Mouse (Mus musculus) adrenal gland (tissue): Measurements from ENCODE around the gene Klrb1b.

Experiments
- intact Hi-C: fragments of 180-260 bp; cut with DNase I; formaldehyde crosslinking; loops from one replicate; pipeline ENCODE4 v1.15.1; 2025
- long read RNA-seq, 2 experiments: library from polyadenylated mRNA; unstranded; transcript quantifications; one replicate each; pipeline ENCODE4 v2.0.0; 2020; ENCODE audit warnings: borderline replicate concordance in 1 of 2; ENCODE audit not compliant: insufficient replicate concordance in 1 of 2

Gene Klrb1b
- long read RNA-seq, experiment 1: 0 reads
- long read RNA-seq, experiment 2: 0 reads

DNA sequence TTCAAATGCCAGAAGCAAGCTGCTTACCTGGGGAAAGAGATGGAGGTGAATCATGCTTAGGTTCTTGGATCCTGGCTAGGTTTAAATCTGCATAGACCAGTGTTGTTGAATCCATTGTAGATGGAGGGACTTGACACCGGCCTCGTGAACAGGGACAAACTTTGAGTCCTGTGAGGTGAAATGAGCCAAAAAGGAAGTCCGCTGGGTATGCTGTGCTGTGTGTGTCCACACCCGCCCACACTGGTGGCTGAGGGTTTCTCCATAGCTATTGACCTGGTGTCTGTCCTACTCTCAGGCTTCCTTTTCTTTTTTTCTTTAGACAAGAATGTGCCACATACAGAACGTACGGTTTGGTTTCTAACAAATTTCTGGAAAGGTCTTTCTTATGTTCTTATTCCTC, at the start of gene Klrb1b, which contains the start of gene Gm44511:
Gene Klrb1b (minus strand): TSS at position 200 of the 400 bp plus-strand sequence.
Gene Gm44511 (minus strand): TSS at position 184 of the 400 bp plus-strand sequence.
- intact Hi-C loops: no loop called here

DNA sequence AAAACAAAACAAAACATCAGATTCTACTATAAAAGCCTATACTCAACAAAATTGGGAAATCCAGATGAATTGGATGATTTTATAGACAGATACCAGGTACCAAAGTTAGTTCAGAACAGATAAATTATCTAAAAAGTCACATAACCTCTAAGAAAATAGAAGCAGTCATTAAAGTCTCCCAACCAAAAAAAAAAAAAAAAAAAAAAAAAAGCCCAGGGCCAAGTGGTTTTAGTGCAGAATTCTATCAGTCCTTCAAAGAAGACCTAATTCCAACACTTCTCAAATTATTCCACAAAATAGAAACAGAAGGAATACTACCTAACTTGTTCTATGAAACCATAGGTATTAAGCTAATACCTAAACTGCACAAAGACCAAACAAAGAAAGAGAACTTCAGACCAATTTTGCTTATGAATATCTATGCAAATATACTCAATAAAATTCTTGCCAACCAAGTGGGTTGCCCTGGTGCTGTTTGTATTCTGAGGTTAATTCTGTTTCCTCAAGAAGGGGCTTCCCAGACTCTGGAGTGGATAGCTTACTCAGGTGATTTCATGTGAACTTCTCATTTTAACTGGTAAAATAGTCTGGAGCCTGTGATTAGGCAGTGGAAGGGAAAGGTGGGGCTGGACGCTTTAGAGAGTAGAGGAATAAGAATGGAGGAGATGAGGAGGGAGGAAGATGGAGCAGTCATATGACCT, 45.9 kb upstream of the Klrb1b start:
- intact Hi-C loops: no loop called here

DNA sequence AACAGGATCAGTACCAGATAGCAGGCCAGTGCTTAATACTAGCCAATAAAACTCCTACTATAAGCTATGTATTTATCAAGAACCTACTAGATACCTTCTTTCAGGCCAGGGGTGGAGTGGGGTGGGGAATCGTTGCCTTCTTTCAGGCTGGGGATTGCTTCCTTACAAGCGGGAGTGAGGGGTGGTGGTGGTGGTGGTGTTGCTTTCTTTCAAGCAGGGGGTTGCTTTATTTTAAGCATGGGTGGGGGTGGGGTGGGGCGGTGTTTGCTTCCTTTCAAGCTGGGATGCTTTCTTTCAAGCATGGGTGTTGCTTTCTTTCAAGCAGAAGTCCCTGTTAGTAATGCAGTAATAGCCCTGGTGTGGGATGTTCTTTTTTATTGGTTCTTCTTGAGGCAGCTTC, 42.7 kb upstream of the Klrb1b start:
- intact Hi-C loops: no loop called here

DNA sequence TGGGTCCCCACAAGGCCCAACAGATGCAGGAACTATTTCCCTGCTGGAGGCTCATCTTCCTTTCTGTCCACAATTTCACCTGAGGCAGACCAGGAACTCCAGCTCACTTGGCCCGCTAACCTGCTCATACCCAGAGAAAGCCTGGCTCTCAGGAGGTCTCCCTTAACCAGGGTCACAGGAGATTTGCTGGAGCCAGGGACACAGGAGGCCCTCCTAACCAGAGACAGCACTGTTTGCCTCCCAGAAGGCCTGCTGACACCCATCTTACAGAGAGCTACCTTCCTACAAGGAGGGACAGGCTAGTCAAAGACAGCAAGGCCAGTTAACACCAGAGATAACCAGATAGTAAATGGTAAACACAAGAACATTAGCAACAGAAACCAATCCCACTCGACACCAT, 31.8 kb upstream of the Klrb1b start:
- intact Hi-C loops: loop anchor here (10.0 kb wide), 1 partner anchor 507 kb away; no protein-coding TSS in a partner anchor

DNA sequence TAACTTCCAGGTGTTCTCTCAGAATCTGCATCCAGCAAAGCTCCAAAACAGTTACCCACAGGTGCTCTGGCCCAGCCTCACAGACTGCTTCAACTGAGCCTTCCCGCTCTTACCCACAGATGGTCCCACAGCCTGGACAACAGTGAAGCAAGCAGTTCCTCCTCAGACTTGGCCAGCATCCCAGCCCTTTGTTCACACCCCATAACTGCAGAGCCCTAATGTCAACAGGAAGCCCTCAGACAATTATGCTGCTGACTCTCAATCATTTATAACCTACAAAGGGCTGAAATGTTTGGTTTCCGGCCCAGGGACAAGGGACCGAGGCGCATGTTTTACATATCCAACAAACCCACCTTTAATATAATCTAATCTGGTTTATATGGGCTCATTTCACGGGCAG, 30.1 kb upstream of the Klrb1b start:
- intact Hi-C loops: loop anchor here (10.0 kb wide), 1 partner anchor 509 kb away; no protein-coding TSS in a partner anchor

DNA sequence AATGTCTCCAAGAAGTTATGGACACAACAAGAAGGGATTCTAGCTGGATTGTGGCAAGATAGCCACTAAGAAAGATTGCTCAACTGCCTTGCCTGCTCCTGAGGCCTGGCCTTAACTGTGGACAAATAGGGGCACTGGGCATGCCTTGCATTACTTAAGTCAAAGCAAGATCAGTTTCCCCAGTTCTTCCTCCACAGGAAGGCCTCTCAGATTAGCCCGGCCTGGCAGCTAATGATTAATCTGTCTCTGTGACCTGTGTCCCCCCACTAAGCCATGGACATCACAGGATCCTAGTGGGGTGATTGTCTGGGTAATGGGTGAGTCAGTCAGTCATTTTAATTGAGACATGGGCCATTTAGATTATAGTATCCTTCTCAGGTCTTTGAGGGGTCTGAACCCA, 29.3 kb upstream of the Klrb1b start:
- intact Hi-C loops: loop anchor here (10.0 kb wide), 1 partner anchor 509 kb away; no protein-coding TSS in a partner anchor

DNA sequence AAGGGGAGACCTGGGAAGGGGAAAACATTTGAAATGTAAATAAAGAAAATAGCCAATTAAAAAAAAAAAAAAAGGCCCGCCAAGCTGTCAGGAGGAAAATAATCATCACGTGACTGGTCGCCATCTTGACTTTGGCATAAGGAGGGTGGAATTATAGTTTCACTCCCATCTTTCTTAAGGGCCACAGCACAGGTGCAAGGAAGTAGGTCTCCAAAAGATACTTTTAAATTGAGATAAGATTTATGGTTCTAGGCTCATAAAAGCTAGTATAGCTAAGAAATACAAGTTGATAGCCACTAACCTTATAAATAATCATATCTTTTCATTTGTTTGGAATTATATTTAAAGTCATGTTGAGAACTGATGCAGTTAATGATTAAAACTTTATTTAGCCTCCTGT, 28.8 kb upstream of the Klrb1b start:
- intact Hi-C loops: loop anchor here (1.0 to 10.0 kb wide), 3 partner anchors 211 to 510 kb away; no protein-coding TSS in a partner anchor

DNA sequence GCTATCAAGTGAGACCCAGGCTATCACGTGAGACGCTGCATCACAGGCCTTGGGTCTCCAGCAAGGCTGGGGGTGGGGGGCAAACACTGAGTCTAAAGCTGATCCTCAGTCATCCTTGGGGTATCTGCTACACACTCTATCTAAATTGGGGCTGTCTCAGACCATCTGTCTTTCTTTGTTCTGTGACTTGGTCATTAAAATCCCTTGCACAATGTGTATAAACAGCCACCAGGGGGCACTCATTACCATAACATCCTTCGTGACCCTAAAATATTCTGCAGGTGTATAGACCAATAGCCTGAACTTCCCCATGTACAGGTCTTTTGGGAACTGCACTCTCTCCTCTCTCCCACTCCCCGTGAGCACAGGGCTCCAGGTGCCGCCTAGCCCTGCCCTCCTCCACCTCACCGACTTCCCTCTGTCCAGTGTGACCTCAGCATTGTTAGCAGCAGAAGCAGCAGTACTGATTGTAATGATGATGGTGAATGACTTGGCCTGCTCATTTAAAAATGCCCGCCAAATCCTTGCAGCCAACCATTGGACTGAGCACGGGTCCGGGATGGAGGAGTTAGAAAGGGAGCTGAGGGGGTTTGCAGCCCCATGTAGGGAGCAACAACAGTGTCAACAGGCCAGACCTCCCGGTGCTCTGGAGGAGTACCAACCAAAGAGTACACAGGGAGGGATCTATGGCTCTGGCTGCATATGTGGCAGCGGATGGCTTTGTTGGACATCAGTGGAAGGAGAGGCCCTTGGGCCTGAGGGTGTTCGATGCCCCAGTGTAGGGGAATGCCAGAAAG, 28.1 kb upstream of the Klrb1b start:
- intact Hi-C loops: loop anchor here (1.0 to 10.0 kb wide), 3 partner anchors 212 to 511 kb away; no protein-coding TSS in a partner anchor

DNA sequence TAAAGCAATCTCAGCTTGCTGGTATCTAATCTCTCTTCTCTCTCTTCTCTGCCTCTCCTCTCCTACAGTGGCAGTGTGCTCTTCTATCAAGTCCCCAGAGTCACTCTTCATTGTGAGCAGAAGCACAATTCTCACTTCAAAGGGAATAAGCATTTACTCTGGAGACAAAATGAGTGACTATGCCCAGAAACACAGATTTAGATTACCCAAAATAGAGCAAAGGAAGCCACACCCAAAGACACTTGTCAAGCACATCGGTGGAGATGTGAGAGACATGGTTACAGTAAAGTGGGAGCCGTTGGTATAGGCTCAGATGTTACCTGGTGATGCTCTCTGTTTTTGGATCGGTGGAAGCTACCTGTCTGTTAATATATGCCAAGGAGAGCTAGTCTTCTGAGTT, 26.6 kb upstream of the Klrb1b start:
- intact Hi-C loops: loop anchor here (5.0 to 10.0 kb wide), 2 partner anchors 405 to 512 kb away; no protein-coding TSS in a partner anchor

DNA sequence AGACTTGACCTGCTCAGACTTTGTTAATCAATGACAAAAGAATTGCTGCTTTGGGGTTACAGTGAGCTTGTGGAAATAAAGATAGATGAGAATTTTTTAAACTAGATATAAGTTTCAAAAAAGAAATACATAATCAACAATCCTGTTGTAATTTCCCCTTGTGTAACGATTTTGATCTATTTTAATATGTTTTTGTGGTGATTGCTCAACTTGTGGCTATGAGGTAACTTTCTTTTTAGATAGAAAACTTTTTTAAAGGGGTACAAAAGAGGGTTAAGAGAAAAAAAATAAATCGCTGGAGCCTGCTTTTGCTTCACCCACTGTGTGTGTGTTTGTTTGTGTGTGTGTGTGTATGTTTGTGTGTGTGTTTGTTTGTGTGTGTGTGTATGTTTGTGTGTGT, 25.0 kb upstream of the Klrb1b start:
- intact Hi-C loops: loop anchor here (5.0 to 10.0 kb wide), 2 partner anchors 406 to 514 kb away; no protein-coding TSS in a partner anchor

DNA sequence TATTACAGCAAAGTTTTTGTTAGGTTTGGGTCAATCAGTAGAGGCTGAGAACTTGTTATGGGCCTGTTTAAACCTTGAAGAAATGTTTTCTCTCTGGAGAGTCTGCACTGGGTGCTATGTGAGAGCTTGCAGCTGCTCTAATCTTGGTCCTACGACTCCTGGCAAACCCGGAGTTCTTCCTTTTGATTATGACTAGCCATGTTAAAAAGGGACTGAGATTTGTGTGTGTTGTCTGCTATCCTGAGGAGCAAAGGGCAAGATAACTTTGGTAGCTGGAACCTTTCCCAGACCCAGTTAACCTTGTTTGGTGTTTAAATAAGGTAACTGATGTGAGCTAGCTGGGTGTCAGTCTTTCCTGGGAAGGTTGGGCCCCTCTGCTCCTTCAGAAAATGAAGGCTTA, 24.5 kb upstream of the Klrb1b start:
- intact Hi-C loops: loop anchor here (5.0 to 10.0 kb wide), 2 partner anchors 407 to 514 kb away; no protein-coding TSS in a partner anchor

DNA sequence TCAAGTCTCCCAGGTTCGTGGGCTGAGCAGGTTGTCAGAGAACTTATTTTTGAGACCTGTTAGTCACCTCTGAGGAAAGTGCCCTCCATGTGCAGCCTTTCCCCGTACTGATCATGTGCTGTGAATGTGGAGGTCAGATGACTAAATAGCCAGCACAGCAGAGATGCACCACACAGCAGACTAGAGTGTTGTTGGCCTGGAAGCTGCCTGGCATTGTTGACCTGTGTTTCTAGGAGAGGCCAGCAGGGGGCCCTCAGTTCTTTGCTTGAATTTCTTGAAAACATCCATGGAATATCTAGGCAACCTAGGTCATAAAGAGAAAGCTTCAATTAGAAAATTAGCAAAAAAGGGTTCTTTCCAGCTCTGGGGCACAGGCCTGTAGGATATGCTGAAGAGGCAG, 23.8 kb upstream of the Klrb1b start:
- intact Hi-C loops: loop anchor here (5.0 to 10.0 kb wide), 2 partner anchors 407 to 515 kb away; no protein-coding TSS in a partner anchor

DNA sequence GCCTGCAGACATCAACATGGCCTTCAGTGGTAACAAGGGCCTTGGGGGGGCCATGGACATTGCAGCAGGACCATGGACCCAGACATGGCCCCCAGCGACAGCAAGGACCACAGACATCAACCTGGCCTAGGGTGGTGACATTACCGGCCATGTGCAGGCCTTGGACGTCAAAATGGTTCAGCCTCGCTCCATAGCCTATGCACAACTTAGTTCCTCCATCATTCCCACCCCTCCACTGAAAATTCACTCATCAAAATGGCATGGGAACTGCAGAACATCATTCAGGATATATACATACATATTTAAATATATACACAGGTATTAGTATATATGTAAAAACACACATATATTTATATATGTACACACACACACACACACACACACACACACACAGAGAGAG, 21.3 kb upstream of the Klrb1b start:
- intact Hi-C loops: no loop called here

DNA sequence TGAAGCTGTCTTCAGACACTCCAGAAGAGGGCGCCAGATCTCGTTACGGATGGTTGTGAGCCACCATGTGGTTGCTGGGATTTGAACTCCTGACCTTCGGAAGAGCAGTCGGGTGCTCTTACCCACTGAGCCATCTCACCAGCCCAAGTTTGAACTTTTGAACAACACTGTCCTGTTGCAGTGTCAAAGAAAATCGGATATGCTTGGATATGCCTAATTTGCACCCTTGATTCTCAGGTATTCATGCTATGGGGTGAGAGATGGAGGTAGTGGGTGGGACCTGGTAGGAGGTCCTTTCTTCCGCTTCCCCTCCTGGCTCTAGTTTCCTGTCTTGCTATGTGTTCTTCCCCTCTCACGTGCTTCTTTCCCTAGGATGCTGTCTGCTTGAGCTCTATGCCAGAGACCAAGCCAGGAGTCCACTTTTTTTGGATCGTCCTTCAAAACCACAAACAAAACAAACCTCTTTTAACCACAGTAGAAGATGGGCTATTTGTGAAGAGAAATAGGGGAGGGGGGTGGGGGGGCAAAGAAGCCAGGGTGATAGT, 19.9 kb upstream of the Klrb1b start:
- intact Hi-C loops: no loop called here

DNA sequence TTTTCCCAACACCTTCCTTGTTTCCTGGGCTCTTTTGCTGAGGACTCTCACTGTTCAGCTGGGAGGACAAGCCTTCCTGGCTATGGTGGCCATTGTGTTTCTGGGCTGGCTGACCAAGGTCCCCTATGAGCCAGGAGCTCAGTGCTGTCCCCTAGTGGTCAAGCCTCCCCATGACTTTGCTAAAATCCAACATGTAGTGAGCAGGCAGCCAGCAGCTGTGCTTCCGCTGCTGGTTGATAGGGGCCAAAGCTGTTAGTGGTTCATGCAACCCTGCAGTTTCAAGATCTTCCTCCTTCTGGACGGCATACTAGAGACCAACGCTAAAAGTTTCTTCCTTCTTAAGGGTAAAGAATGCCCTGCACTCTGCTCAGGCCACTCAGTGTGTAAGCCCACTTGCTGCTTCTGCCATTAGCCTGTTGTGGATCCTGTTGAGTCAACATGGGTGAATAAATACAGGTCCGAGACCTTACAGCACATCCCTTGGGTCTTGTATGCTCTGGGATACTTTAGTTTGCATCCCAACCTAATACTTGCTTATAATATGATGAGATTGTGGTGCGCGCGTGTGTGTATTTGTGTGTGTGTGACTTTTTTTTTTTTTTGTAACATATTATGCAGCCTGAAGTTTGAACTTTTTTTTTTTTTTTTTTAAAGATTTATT, 19.3 kb upstream of the Klrb1b start:
- intact Hi-C loops: no loop called here

DNA sequence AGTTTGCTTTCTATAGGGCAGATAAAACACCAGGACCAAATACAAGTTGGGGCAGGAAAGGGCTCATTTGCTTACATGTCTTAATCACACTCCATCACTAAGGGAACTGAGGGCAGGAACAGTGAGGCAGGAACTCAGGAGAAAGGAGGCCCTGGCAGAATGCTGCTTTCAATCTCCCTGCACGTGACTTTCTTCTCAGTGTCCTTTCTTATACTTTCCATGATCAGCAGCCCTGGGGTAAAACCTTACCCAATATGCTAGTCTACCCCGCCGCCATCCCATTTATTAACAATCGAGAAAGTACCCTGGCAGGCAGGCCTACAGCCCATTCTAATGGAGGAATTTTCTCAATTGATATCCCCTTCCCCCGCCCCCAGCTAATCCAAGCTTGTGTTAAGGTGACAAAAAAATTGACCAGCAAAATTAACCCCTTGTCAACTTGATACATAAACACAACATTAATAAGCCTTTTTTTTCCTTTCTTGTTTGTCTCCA, 18.5 kb upstream of the Klrb1b start:
- intact Hi-C loops: no loop called here

DNA sequence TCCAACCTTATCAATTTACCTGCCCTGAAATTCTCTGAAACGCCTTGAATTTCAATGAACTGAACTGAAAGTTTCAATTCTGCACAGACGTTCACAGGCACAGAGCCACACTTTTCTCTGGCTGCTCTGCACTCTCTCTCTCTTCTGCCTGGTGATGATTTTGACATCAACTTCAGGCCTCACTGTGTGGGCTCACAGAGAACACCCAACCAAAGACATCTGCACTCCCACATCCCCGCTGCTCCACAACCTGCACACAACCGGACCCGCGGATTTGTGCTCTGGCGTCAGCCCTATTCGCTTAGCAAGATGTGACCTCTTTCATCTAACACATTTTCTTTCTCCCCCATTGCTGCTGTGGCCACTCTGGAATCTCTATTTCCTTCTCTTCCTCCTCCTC, 18.0 kb upstream of the Klrb1b start:
- intact Hi-C loops: no loop called here

DNA sequence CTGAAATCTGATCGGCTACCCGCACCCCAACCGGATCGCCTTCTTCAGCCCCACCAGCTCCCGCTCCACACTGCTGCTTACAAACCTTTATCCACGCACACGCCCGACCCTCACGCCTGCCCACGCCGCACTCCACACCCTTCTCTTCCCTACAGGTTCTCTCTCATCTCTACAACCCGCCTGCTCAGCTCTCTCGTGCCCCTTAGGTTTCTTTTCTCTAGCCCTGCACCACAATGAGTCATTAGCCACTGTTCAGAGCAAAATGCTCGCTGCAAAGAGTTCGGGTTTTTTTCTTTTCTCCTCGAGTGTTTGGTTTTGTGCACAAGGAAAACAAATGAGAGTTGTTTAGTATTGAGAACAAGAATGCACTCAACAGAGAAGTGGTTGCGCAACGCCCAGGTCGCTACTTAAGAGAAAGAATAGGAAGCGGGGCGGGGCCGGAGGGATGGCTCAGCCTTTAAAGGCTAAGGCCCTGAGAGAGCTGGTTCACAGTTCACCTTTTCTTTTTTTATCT, 17.4 kb upstream of the Klrb1b start:
- intact Hi-C loops: loop anchor here (2.0 kb wide), 1 partner anchor 101 kb away; no protein-coding TSS in a partner anchor

DNA sequence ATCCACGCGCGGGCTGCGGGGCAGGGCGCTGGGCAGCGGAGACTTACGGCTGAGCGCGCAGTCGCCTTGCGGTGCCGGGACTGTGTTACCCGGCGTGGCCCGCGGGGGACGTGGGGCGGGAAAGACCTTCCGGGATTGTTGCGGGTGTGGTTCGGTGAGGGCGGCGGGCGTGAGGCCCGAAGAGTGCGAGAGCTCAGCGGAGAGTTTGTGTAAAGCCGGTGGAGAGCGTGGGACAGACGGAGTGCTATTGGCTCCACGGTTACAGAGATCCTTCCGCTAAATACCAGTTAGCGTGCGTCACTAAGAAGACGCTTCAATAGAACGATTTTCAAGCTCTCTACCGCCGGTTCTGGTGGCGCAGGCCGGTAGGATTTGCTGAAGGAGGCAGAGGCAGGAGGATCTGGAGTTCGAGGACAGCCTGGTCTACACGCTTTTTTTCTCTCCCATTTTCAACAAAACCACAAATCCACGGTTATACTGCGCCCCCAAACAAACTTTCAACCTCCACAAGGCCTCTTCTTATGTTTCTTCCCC, 16.9 kb upstream of the Klrb1b start:
- intact Hi-C loops: loop anchor here (2.0 kb wide), 1 partner anchor 102 kb away; no protein-coding TSS in a partner anchor

DNA sequence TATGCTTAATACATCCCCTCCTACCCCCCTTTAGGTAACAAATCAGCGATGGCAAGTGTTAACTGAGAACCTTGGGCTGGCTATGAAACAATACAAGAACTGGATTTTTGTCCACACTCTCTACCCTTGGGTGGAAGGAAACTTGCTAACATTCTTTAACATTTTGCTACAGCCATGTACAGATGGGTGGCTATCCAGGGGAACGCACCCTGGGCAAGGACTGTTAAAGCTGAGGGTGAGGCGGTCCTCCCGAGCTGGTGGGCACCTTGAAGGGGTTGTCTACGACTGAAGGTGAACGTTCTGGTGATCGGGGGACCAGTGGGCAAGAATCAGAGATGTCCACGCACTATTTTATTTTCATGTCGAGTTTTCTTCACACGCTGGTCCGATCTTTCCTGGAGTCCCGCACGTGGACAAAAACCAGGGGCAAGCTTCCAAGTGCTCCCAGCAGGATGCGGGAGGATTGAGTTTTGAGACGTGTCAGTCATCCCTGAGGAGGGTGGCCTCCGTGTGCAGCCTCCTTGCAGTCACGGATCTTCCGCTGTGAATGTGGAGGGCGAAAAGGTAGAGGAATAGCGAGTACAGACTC, 16.3 kb upstream of the Klrb1b start:
- intact Hi-C loops: loop anchor here (2.0 kb wide), 1 partner anchor 102 kb away; no protein-coding TSS in a partner anchor
